ENCODE assay signal across 11 mouse cellular contexts in genomic region chr12:16151170-16151702, GRCm38 (mm10).
DNase-seq lines count a peak whose midpoint lies in the region; ATAC-seq and TF ChIP-seq lines count a peak whose summit lies in the region.
"Had no signal": no experiment of that assay in that cellular context is flagged by ENCODE, and none has a peak within 500 bp of the region (broad histone marks: within the 10 kb centered on the region; RNA-seq: fewer than 3 reads in every experiment).

No protein-coding gene starts in this region.

- no peak overlapping the region for H3K9ac ChIP-seq in kidney, embryonic 15.5 days
- no peak overlapping the region for H3K9ac ChIP-seq in midbrain, postnatal 0 days (replicated peaks; ENCODE audit: low read length, poor library complexity, severe bottlenecking)
- H3K9ac ChIP-seq: embryonic facial prominence, embryonic 15.5 days had no signal

- no peak for TF ChIP-seq CTCF in lung, adult 2 months (IDR thresholded peaks at IDR 0.05; ENCODE audit: insufficient read depth, low read length)
- no peak for TF ChIP-seq CTCF in midbrain, postnatal 0 days (IDR thresholded peaks at IDR 0.05)

- H3K4me2 ChIP-seq in kidney, embryonic 15.5 days, result no peak overlapping the region
- no peak overlapping the region for H3K4me2 ChIP-seq in midbrain, postnatal 0 days (ENCODE audit: low read depth, low read length, poor library complexity, severe bottlenecking)
- H3K4me2 ChIP-seq: embryonic facial prominence, embryonic 15.5 days had no signal

- 38% methylated on average over 5 of the region's 5 CpGs for WGBS in lung, adult 2 months
- 10% methylated on average over 5 of the region's 5 CpGs for WGBS in kidney, embryonic 15.5 days
- 50% methylated on average over 5 of the region's 5 CpGs for WGBS in midbrain, postnatal 0 days

- TF ChIP-seq POLR2A in lung, adult 2 months (IDR thresholded peaks at IDR 0.05; ENCODE audit: borderline replicate concordance, extremely low read depth, low read depth, low read length), result no peak

- H3K27me3 ChIP-seq in kidney, embryonic 15.5 days, result no peaks in the 10 kb centered on the region
- H3K27me3 ChIP-seq in midbrain, postnatal 0 days (ENCODE audit: insufficient read depth, low read length), result no peaks in the 10 kb centered on the region
- H3K27me3 ChIP-seq: embryonic facial prominence, embryonic 15.5 days had no signal

- H3K27ac ChIP-seq in kidney, embryonic 15.5 days, result no peak overlapping the region
- H3K27ac ChIP-seq in midbrain, postnatal 0 days (ENCODE audit: low read depth, low read length), result no peak overlapping the region
- H3K27ac ChIP-seq: embryonic facial prominence, embryonic 15.5 days had no signal

- no peaks in the 10 kb centered on the region for H3K9me3 ChIP-seq in kidney, embryonic 15.5 days (replicated peaks)
- H3K9me3 ChIP-seq in midbrain, postnatal 0 days (ENCODE audit: low read length), result no peaks in the 10 kb centered on the region
- H3K9me3 ChIP-seq: embryonic facial prominence, embryonic 15.5 days had no signal

- H3K4me1 ChIP-seq in lung, adult 2 months (ENCODE audit: control insufficient read depth, insufficient read depth, low read length), result no peaks in the 10 kb centered on the region
- H3K4me1 ChIP-seq in kidney, embryonic 15.5 days, result 0 out of 2 replicates have a peak, but pooled peaks cover 6% of the 10 kb centered on the region
- peaks cover 8% of the 10 kb centered on the region for H3K4me1 ChIP-seq in midbrain, postnatal 0 days (ENCODE audit: insufficient read depth, low read length)

- ATAC-seq in kidney, embryonic 15.5 days (replicated peaks; ENCODE audit: low FRiP score), result peak; percentile 18; the same call in 1 of the 2 replicates
- ATAC-seq in midbrain, postnatal 0 days (ENCODE audit: low FRiP score), result peak; percentile 23; the same call in 1 of the 2 replicates

- peak; percentile 3 for DNase-seq in cerebellum, adult 11-12 months
- no peak for DNase-seq in cerebellum, postnatal 36 days
- DNase-seq in lung, postnatal 25 days (ENCODE audit: low spot score), result peak; percentile 17
- DNase-seq in lung, adult 2 months, result no peak
- DNase-seq in midbrain, postnatal 0 days (ENCODE audit: low spot score), result peak; percentile 33
- no peak for DNase-seq in lung, postnatal 10 days
- DNase-seq in urinary bladder, postnatal 4 days (ENCODE audit: low spot score in 2 of 2), result no peak
- DNase-seq: adrenal gland, postnatal 25 days; lung, postnatal 36 days had no signal

- no peaks in the 10 kb centered on the region for H3K36me3 ChIP-seq in kidney, embryonic 15.5 days
- no peaks in the 10 kb centered on the region for H3K36me3 ChIP-seq in midbrain, postnatal 0 days (ENCODE audit: insufficient read depth, low read length)
- H3K36me3 ChIP-seq: embryonic facial prominence, embryonic 15.5 days had no signal

- no peak overlapping the region for H3K4me3 ChIP-seq in lung, adult 2 months (replicated peaks; ENCODE audit: extremely low read depth, low read depth, low read length)
- no peak overlapping the region for H3K4me3 ChIP-seq in kidney, embryonic 15.5 days (replicated peaks)
- no peak overlapping the region for H3K4me3 ChIP-seq in midbrain, postnatal 0 days (ENCODE audit: low read depth, low read length)
- H3K4me3 ChIP-seq: embryonic facial prominence, embryonic 15.5 days had no signal

Comparison
In these comparisons a context has a peak if more than half of its experiments do, and no peak if none do; other contexts are left out.
1. DNase-seq: peak in cerebellum, adult 11-12 months (single experiment), lung, postnatal 25 days (single experiment) and midbrain, postnatal 0 days (single experiment); none in cerebellum, postnatal 36 days (0 of 2), lung, adult 2 months (single experiment), lung, postnatal 10 days (single experiment) and urinary bladder, postnatal 4 days (0 of 2).